Mouse (Mus musculus): ENCODE measurements at regions not wholly inside any gene's neighbourhood (a gene's known extent, or its start where the extent isn't known, plus 50 kb on each side); places are given as distances from the start of the nearest gene placed in this dataset.
"Not testable (repeated sequence)": the region's sequence is repeated elsewhere in the genome, so short reads cannot be mapped to it uniquely, and the experiment has no call there.

- H3K27me3 ChIP-seq (ENCODE audit: insufficient read depth, low read length); H3K27ac ChIP-seq (ENCODE audit: low read depth); H3K9ac ChIP-seq; H3K4me3 ChIP-seq (ENCODE audit: low read depth, low read length); H3K36me3 ChIP-seq (ENCODE audit: insufficient read depth); H3K4me1 ChIP-seq (ENCODE audit: insufficient read depth); H3K9me3 ChIP-seq (ENCODE audit: low read depth, low read length); DNase-seq; H3K4me2 ChIP-seq; ATAC-seq (ENCODE audit: insufficient read depth): not testable (repeated sequence)
- 95% methylated on average over 16 of the region's 19 CpGs for WGBS
Measured at GRCm38 (mm10) chr6:68248018-68248533, 712.5 kb upstream of the Tacstd2 start.

- H3K4me3 ChIP-seq (ENCODE audit: low read depth, low read length); H3K27ac ChIP-seq (ENCODE audit: low read depth); H3K9me3 ChIP-seq (ENCODE audit: low read depth, low read length); H3K4me2 ChIP-seq; H3K27me3 ChIP-seq (ENCODE audit: insufficient read depth, low read length); H3K36me3 ChIP-seq (ENCODE audit: insufficient read depth); DNase-seq; H3K9ac ChIP-seq; ATAC-seq (ENCODE audit: insufficient read depth); H3K4me1 ChIP-seq (ENCODE audit: insufficient read depth): not testable (repeated sequence)
- WGBS, result no CpG with 5 or more reads among the region's 8 CpGs
Measured at GRCm38 (mm10) chr6:68242749-68243148, 707.2 kb upstream of the Tacstd2 start.

- Histone ChIP-seq H3K9me3 (ENCODE audit: low read depth, low read length) (no peaks in the 10 kb centered on the region), H3K4me3 (ENCODE audit: low read depth, low read length) (no peak overlapping the region), H3K9ac (no peak overlapping the region), H3K27ac (ENCODE audit: low read depth) (no peak overlapping the region), H3K27me3 (ENCODE audit: insufficient read depth, low read length) (no peaks in the 10 kb centered on the region), H3K4me2 (no peak overlapping the region), H3K36me3 (ENCODE audit: insufficient read depth) (no peaks in the 10 kb centered on the region), H3K4me1 (ENCODE audit: insufficient read depth) (no peaks in the 10 kb centered on the region)
- DNase-seq (no peak), ATAC-seq (ENCODE audit: insufficient read depth) (no peak)
- TF ChIP-seq CTCF (IDR thresholded peaks at IDR 0.05; ENCODE audit: low read depth), result no peak
- WGBS, result 57% methylated on average over 1 of the region's 1 CpGs
Measured at GRCm38 (mm10) chr6:68219685-68220084, 684.1 kb upstream of the Tacstd2 start.

GRCm38 (mm10) chr6:68201448-68201847 is 665.9 kb upstream of the Tacstd2 start:
- H3K4me1 ChIP-seq (ENCODE audit: insufficient read depth), result no peaks in the 10 kb centered on the region
- no peak overlapping the region for H3K9ac ChIP-seq
- TF ChIP-seq CTCF (IDR thresholded peaks at IDR 0.05; ENCODE audit: low read depth), result no peak
- ATAC-seq (ENCODE audit: insufficient read depth) (no peak), DNase-seq (peak; percentile 6)
- H3K27ac ChIP-seq (ENCODE audit: low read depth), result no peak overlapping the region
- H3K36me3 ChIP-seq (ENCODE audit: insufficient read depth), result no peaks in the 10 kb centered on the region
- WGBS, result 34% methylated on average over 2 of the region's 2 CpGs
- no peak overlapping the region for H3K4me3 ChIP-seq (ENCODE audit: low read depth, low read length)
- no peaks in the 10 kb centered on the region for H3K27me3 ChIP-seq (ENCODE audit: insufficient read depth, low read length)
- no peaks in the 10 kb centered on the region for H3K9me3 ChIP-seq (ENCODE audit: low read depth, low read length)
- no peak overlapping the region for H3K4me2 ChIP-seq

GRCm38 (mm10) chr6:68198031-68198430 is 662.4 kb upstream of the Tacstd2 start:
- Histone ChIP-seq H3K4me3 (ENCODE audit: low read depth, low read length) (no peak overlapping the region), H3K36me3 (ENCODE audit: insufficient read depth) (no peaks in the 10 kb centered on the region), H3K27ac (ENCODE audit: low read depth) (no peak overlapping the region), H3K9ac (no peak overlapping the region), H3K9me3 (ENCODE audit: low read depth, low read length) (no peaks in the 10 kb centered on the region), H3K4me2 (no peak overlapping the region), H3K4me1 (ENCODE audit: insufficient read depth) (no peaks in the 10 kb centered on the region), H3K27me3 (ENCODE audit: insufficient read depth, low read length) (no peaks in the 10 kb centered on the region)
- ATAC-seq (ENCODE audit: insufficient read depth) (no peak), DNase-seq (no peak)
- no peak for TF ChIP-seq CTCF (IDR thresholded peaks at IDR 0.05; ENCODE audit: low read depth)

- WGBS, result 65% methylated on average over 4 of the region's 4 CpGs
- TF ChIP-seq CTCF (IDR thresholded peaks at IDR 0.05; ENCODE audit: low read depth), result no peak
- peak; percentile 1 for DNase-seq
Measured at GRCm38 (mm10) chr6:68164792-68165191, 629.2 kb upstream of the Tacstd2 start.

GRCm38 (mm10) chr6:68164111-68164510 is 628.5 kb upstream of the Tacstd2 start:
- not testable (repeated sequence) for ATAC-seq (ENCODE audit: insufficient read depth); H3K4me1 ChIP-seq (ENCODE audit: insufficient read depth); H3K4me2 ChIP-seq; H3K4me3 ChIP-seq (ENCODE audit: low read depth, low read length); H3K27me3 ChIP-seq (ENCODE audit: insufficient read depth, low read length); H3K36me3 ChIP-seq (ENCODE audit: insufficient read depth); H3K9ac ChIP-seq; H3K27ac ChIP-seq (ENCODE audit: low read depth); H3K9me3 ChIP-seq (ENCODE audit: low read depth, low read length); DNase-seq
- WGBS, result 85% methylated on average over 1 of the region's 1 CpGs

More at GRCm38 (mm10) chr6:68164792-68165191, 629.2 kb upstream of the Tacstd2 start:
- H3K4me3 ChIP-seq (ENCODE audit: low read depth, low read length), result no peak overlapping the region
- no peak overlapping the region for H3K27ac ChIP-seq (ENCODE audit: low read depth)
- H3K9ac ChIP-seq, result no peak overlapping the region
- no peaks in the 10 kb centered on the region for H3K27me3 ChIP-seq (ENCODE audit: insufficient read depth, low read length)
- no peaks in the 10 kb centered on the region for H3K36me3 ChIP-seq (ENCODE audit: insufficient read depth)
- no peaks in the 10 kb centered on the region for H3K4me1 ChIP-seq (ENCODE audit: insufficient read depth)
- ATAC-seq (ENCODE audit: insufficient read depth), result no peak
- H3K9me3 ChIP-seq (ENCODE audit: low read depth, low read length), result no peaks in the 10 kb centered on the region
- no peak overlapping the region for H3K4me2 ChIP-seq

GRCm38 (mm10) chr6:68151569-68151968 is 616.0 kb upstream of the Tacstd2 start:
- Histone ChIP-seq H3K4me1 (ENCODE audit: insufficient read depth) (no peaks in the 10 kb centered on the region), H3K27me3 (ENCODE audit: insufficient read depth, low read length) (no peaks in the 10 kb centered on the region), H3K9me3 (ENCODE audit: low read depth, low read length) (no peaks in the 10 kb centered on the region), H3K4me2 (no peak overlapping the region), H3K27ac (ENCODE audit: low read depth) (no peak overlapping the region), H3K9ac (no peak overlapping the region), H3K4me3 (ENCODE audit: low read depth, low read length) (no peak overlapping the region), H3K36me3 (ENCODE audit: insufficient read depth) (no peaks in the 10 kb centered on the region)
- ATAC-seq (ENCODE audit: insufficient read depth) (no peak), DNase-seq (no peak)
- WGBS, result 50% methylated on average over 1 of the region's 1 CpGs
- TF ChIP-seq CTCF (IDR thresholded peaks at IDR 0.05; ENCODE audit: low read depth), result no peak
